Mouse (Mus musculus) fibroblast of lung, adult 2 months (primary cell): ENCODE results near the gene Got1.

Source experiments
- DNase-seq: peaks from one replicate; pipeline ENCODE4 v3.0.0-alpha.2; 2011; ENCODE audit warnings: low read depth

Gene Got1

GRCm38 (mm10) chr19:43524187-43525103 lies at the start of gene Got1:
Gene Got1, minus strand, starts transcription at chr19:43524605.
- DNase-seq = peak; percentile 91

DNA sequence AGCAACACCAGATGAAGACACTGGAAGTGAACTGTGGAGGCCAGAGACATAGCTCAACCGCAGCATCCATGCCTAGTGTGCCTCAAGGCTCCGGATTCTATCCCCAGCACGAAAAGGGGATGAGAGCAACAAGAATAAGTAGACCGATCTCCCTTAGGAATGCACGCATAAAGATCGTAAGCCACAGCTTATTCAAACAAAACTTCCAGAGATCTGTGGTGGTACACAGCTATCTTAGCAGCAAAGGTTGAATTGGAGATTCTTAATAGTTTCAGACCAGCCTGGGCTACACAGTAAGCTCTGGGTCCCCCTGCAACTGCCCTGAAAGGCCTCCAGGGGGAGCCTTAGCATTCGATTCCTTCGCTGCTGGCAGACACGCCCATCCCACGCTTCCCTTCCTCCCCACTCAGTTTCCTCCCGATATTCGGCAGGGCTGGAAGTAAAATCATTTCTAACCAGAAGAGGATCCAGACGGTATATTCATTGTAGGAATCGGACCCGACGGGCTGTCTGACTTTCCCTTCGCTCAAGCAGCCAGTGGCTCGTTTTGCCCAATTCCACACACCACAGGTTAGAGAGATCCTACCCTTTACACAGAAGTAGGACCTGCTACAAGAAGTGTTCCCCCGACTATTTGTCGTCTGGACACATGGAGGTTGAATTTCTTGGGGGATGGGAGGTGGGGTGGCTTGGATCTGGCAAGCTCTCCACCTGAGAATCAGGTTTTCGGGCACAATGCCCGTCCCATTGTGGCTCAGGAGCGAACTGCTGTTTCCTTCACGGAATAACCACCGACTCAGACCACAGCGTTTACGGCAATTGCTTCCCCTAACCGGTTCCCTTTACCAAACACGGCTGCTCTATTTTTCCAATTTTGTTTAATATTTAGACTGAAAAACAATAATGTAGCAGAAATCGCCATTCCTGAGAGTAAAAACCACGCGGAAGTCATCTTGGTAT lies 46.7 kb upstream of the Got1 start:
- peak; percentile 42 for DNase-seq

GRCm38 (mm10) chr19:43569133-43569532 lies 44.7 kb upstream of the Got1 start:
- no peak for DNase-seq

GRCm38 (mm10) chr19:43568298-43568697 lies 43.9 kb upstream of the Got1 start:
- DNase-seq = no peak

- no peak for DNase-seq
These were observed 38.8 kb upstream of the Got1 start for GRCm38 (mm10) chr19:43563166-43563565.

DNA sequence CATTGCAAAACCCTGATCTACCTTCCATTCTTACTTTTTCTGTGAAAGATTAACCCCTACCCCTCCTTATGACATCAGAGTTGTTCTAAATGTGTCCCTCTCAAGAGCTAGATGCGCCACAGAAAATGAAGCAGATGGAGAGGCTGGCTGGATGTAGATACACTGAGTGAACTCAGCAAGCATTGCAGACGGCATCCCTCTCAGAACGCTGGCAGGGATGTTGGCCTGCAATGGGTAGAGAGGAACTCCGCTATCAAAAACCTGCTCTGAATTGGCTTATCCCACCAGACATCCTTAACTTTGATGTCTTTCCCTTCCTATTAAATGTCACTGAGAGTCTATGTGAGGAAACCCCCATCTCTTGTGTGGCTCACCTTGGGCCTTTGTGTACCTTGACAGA lies 37.4 kb upstream of the Got1 start:
- DNase-seq = no peak

DNA sequence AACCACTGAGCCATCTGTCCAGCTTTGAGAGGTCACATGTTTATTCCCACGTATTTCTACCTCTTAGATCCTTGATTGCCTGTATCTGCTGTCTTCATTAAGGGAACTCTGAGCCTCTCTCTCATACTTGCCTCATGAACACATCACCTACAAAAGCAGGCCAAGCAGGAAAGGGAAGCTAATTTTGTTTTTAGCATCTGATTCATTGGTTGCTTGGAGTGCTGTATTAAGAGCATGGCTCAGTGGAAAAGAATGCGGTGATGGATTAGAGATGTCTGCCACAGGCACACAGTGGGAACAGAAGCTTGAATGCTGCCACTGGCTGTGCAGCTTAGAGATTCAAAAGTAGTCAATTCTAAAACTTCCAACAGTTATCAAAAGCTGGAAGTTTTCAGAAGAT lies 35.8 kb upstream of the Got1 start:
- DNase-seq = peak; percentile 17

GRCm38 (mm10) chr19:43551493-43551890 lies 27.1 kb upstream of the Got1 start:
- no peak for DNase-seq

DNA sequence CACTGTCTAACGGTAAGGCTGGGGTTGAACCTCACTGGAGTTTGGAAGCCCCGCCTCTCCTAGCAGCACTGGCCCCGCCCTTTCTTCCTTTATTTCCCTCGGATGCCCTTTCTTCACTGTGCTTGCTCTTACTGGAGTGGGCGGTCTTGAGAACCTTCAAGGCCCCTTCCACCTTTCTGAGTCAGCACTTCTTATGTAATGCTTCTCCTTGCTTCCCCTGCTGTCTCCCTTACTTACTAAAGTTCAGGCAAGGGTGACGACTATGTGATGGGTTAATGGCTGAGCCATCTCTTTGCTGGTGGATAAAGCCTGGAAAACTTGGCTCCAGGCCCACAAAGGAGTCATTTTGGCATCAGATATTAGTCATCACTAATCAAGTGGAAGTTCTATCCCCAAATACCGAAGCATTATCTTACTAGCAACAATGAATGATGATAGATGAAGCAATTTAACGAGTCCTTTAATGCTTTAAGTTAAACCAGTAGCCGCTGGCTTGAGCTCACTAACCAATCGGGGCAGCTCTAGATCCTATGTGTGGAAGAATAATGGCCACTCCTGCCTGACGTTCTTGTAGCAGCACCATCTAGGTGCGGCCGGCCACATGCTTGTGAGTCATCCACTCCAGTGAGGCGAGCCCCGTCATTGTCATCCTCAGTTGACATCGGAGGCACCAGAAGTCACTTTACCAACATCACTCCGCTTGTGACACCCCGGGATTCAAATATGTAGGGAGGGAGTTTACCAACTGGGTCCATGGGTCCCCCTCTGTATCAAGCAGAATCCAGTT lies 26.5 kb upstream of the Got1 start:
- no peak for DNase-seq

DNA sequence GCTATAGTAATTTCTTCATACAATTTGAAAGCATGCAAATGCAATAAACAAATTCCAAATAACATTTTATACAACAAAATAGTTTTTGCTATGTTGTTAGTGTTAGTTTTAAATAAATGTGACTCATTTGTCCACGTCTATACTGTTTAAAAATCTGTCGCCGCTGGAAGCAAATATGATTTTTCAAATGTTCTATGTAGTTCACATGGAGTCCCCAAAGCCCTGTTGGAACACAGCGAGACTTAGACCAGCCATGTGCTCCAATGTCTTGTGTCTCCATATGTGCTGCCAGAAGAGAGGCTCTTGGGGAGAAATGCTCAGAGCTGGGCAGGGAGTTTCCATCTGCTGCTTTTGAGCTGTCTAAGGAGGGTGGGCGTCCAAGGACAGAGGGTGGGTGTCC lies 23.7 kb upstream of the Got1 start:
- DNase-seq = no peak

DNA sequence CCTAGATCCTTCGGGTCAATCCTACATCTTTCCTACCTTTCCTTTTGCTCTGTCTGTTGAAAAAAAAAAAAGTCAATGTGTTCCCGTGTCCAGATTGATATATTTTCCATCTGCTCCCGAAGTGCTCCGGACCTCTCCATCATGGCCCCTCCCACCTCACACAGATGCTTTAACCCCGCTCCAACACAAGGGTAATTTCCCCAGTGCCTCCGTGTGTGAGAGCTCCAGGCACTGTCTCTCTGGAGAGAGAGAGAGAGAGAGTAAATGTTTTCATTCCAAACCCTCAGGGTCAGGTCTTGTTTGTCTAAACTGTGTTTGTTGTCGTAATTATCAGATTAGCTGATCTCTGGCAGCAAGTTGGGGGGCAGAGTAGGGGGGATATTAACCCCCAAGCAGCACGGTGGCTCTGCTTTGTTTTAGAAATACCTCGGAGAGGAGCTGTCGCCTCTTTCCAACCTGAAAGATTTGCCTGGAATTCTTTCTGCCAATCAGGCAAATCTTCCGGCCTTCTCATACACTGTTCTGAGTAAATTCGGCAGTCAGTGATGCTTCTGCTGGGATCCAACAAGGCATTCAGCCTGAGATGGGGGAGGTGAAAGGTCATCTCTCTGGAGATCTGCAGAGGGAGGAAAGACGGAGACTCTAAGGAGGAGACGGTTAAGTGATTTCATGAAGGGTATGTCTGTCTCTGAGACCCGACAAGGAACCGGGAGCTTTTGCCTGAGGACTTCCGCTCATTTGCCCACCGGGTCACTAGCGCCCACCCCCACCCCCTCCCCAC lies 22.1 kb upstream of the Got1 start:
- no peak for DNase-seq

GRCm38 (mm10) chr19:43535372-43535771 lies 11.0 kb upstream of the Got1 start:
- no peak for DNase-seq

DNA sequence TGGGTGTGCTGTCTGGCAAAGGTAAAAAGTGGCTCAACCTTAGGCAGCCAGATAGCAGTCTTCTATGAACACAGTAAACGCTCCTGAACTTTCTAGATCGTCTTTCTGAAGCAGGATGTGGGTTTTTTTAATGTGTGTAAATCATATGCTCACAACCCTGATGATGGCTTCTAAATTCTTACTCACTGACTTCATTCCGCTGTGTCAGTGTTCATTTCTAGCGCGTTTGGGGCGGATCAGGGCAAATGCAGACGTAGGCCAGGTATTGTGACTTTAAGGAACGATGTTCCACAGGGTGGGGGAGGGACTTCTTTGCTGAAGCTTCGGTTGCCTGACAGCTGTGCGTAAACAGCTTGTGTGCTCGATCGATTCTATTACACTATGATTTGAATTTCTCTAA lies 6.5 kb upstream of the Got1 start:
- DNase-seq = no peak

DNA sequence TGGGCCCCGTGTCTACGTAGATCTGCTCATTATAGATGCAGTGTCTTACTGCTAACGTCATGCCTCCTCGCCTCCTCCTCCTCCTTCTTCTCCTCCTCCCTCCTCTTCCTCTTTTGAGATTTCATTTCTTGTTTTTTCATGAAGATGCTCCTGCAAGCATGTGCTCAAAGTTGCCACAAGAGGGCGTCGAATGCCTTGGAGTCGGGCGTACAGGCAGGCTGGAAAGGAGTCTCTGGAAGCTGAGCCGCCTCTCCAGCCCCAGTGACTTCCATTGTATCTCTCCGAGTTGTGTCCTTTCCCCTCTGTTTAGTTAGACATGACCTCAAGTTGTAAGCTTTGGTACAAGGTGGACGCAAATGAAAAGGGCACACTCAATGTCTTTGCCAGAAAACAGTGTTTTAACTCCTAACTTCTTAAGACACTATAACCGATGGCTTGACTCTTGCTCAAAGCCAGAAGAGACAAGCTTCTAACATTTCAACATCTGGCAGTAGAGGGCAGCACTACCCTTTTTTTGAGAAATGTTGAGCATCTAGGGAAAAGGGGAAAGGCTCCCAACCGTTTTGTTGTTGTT lies 5.9 kb upstream of the Got1 start:
- DNase-seq = peak; percentile 80

- no peak for DNase-seq
These were observed 3.7 kb upstream of the Got1 start for GRCm38 (mm10) chr19:43528056-43528587.

GRCm38 (mm10) chr19:43527131-43527530 lies 2.7 kb upstream of the Got1 start:
- DNase-seq = no peak

DNA sequence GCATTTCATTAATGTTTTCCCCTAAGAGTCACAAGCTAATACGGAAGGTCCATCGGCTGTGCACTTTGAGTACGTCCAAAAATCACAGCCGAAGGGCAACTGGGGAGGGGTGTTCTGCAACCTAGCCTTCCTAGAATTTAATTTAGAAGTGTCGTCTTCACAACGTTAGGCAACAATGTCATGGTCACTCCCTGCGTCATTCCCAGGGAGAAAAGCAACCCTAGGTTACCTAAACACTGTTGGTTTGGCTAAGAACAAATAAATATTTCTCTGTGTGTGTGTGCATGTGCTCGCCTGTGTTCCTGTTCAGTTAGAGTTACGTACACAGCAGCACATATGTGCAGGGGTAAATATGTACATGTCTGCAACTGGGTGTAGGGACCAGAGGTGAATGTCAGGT lies 1.6 kb upstream of the Got1 start:
- no peak for DNase-seq

DNA sequence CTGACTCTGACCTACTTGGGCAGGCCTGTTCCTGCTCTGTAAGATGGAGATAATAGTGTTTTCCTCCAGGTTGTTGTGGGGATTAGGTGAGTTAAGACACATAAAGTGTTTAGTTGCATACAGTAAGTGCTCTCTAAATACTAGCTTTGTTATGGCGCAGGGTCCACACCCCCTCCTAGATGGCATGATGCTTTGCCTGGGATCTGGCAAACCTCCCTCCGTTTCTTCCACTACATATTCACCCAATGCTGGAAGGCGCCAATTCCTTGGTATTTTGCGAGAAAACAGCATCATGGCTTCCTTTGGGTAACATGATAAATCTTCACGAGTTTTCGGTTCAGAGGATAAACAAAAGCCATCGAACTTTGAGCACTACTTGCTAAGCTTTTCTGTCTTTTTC lies 1.2 kb upstream of the Got1 start:
- DNase-seq = no peak

DNA sequence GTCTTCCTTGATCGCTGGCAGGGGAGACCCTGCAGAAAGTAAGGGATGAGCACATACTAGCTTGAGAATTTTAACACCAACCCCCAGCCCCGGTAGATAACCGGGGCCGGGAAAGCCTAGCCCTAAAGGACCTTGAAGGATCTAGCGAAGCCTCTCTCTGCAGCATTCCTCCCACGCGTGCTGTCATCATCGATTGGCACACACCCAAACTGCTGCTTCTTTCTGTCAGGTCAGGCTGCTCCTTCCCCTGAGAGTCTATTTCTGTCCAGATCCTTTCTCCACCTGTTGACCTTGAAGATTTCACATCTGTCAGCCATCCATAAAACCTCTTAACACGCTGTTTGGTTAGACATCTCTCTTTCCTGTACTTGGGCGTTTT lies 688 bp upstream of the Got1 start:
- no peak for DNase-seq

DNA sequence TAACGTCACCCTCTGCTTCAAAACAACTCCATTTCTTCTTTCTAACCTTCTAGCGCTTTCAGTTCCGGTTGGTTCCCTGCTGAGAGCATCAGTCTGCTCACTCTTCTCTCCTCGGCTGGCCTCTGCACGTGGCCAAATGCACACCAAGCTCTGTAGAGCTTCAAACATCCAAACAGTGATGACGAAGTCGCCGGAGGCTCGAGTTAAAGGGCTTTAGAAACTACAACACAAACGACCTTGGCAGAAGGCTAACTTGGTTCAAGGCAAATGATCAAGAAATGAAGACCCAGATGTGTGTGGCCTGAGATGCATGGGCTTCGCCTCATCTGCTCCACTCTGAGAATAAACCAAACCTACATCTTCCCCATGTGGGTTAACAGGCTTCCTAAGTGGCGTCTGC lies 854 bp downstream of the Got1 start:
- no peak for DNase-seq

GRCm38 (mm10) chr19:43521996-43522395 lies 2.4 kb downstream of the Got1 start:
- DNase-seq = no peak
